Comparison of ENCODE assay signal across 11 mouse cellular contexts in genomic region chr7:29178106-29178505, GRCm38 (mm10). TPM values are rescaled to one million over a fixed set of nuclear protein-coding genes. Genes with fewer than 3 reads are reported as not detected.
DNase-seq lines count a peak whose midpoint lies in the region; ATAC-seq and TF ChIP-seq lines count a peak whose summit lies in the region.
"Had no signal": no experiment of that assay in that cellular context is flagged by ENCODE, and none has a peak within 500 bp of the region (broad histone marks: within the 10 kb centered on the region; RNA-seq: fewer than 3 reads in every experiment).

No protein-coding gene starts in this region.

- H3K9me3 ChIP-seq in forebrain, postnatal 0 days (ENCODE audit: low read length) = no peaks in the 10 kb centered on the region
- H3K9me3 ChIP-seq in forebrain, embryonic 12.5 days = no peaks in the 10 kb centered on the region
- H3K9me3 ChIP-seq in midbrain, embryonic 12.5 days = no peaks in the 10 kb centered on the region
- H3K9me3 ChIP-seq in midbrain, embryonic 16.5 days (replicated peaks; ENCODE audit: control insufficient read depth, low read length, poor library complexity, severe bottlenecking) = no peaks in the 10 kb centered on the region
- H3K9me3 ChIP-seq in hindbrain, postnatal 0 days (ENCODE audit: low read length) = no peaks in the 10 kb centered on the region
- H3K9me3 ChIP-seq: embryonic facial prominence, embryonic 13.5 days; kidney, embryonic 15.5 days; neural tube, embryonic 13.5 days had no signal

- no peak overlapping the region for H3K4me2 ChIP-seq in forebrain, postnatal 0 days (ENCODE audit: low read depth)
- H3K4me2 ChIP-seq in forebrain, embryonic 12.5 days = no peak overlapping the region
- 0 out of 2 replicates have a peak overlapping the region, but pooled peaks have one; percentile 85 for H3K4me2 ChIP-seq in midbrain, embryonic 12.5 days (replicated peaks)
- H3K4me2 ChIP-seq in midbrain, embryonic 16.5 days (ENCODE audit: low read length) = no peak overlapping the region
- H3K4me2 ChIP-seq in hindbrain, postnatal 0 days (ENCODE audit: low read depth, low read length) = no peak overlapping the region

- no peak for DNase-seq in forebrain, postnatal 0 days
- no peak for DNase-seq in hindbrain, postnatal 0 days (ENCODE audit: low spot score)
- DNase-seq in frontal cortex, postnatal 36 days (ENCODE audit: low spot score in 2 of 2) = no peak
- DNase-seq in frontal cortex, postnatal 25 days (ENCODE audit: low spot score in 2 of 2) = no peak

- H3K9ac ChIP-seq in forebrain, postnatal 0 days = no peak overlapping the region
- H3K9ac ChIP-seq in forebrain, embryonic 12.5 days = no peak overlapping the region
- H3K9ac ChIP-seq in midbrain, embryonic 12.5 days (replicated peaks) = no peak overlapping the region
- H3K9ac ChIP-seq in midbrain, embryonic 16.5 days (ENCODE audit: low read depth, low read length) = no peak overlapping the region
- H3K9ac ChIP-seq in hindbrain, postnatal 0 days (replicated peaks; ENCODE audit: low read length) = no peak overlapping the region
- H3K9ac ChIP-seq: embryonic facial prominence, embryonic 13.5 days; kidney, embryonic 15.5 days had no signal

- TF ChIP-seq POLR2A in small intestine, adult 2 months (IDR thresholded peaks at IDR 0.05; ENCODE audit: low read depth, low read length) = no peak

- H3K36me3 ChIP-seq in forebrain, postnatal 0 days (ENCODE audit: insufficient read depth) = peaks cover 35% of the 10 kb centered on the region
- H3K36me3 ChIP-seq in forebrain, embryonic 12.5 days (replicated peaks) = peaks cover 32% of the 10 kb centered on the region
- H3K36me3 ChIP-seq in midbrain, embryonic 12.5 days = peaks cover 38% of the 10 kb centered on the region
- peaks cover 25% of the 10 kb centered on the region for H3K36me3 ChIP-seq in midbrain, embryonic 16.5 days (ENCODE audit: control insufficient read depth, insufficient read depth, low read length)
- peaks cover 32% of the 10 kb centered on the region for H3K36me3 ChIP-seq in hindbrain, postnatal 0 days (ENCODE audit: insufficient read depth, low read length)
- H3K36me3 ChIP-seq in small intestine, adult 2 months (ENCODE audit: control insufficient read depth, insufficient read depth, low read length) = peaks cover 32% of the 10 kb centered on the region

- 0 out of 2 replicates have a peak, but pooled peaks have one; percentile 32 for TF ChIP-seq CTCF in forebrain, postnatal 0 days (IDR thresholded peaks at IDR 0.05; ENCODE audit: low read depth)
- peak; percentile 37; the same call in 1 of the 2 replicates for TF ChIP-seq CTCF in hindbrain, postnatal 0 days (IDR thresholded peaks at IDR 0.05; ENCODE audit: low read depth)
- peak; percentile 24; the same call in 1 of the 2 replicates for TF ChIP-seq CTCF in small intestine, adult 2 months (IDR thresholded peaks at IDR 0.05; ENCODE audit: extremely low read depth, insufficient read length, insufficient replicate concordance, low read depth, low read length)

- 88% methylated on average over 4 of the region's 4 CpGs for WGBS in forebrain, postnatal 0 days
- WGBS in forebrain, embryonic 12.5 days = 83% methylated on average over 4 of the region's 4 CpGs
- WGBS in midbrain, embryonic 12.5 days = 93% methylated on average over 4 of the region's 4 CpGs
- 85% methylated on average over 4 of the region's 4 CpGs for WGBS in midbrain, embryonic 16.5 days
- 85% methylated on average over 4 of the region's 4 CpGs for WGBS in hindbrain, postnatal 0 days
- WGBS in small intestine, adult 2 months = 80% methylated on average over 4 of the region's 4 CpGs

- peaks cover 10% of the 10 kb centered on the region for H3K4me1 ChIP-seq in forebrain, postnatal 0 days (ENCODE audit: insufficient read depth)
- H3K4me1 ChIP-seq in forebrain, embryonic 12.5 days = peaks cover 18% of the 10 kb centered on the region
- H3K4me1 ChIP-seq in midbrain, embryonic 12.5 days = peaks cover 17% of the 10 kb centered on the region
- H3K4me1 ChIP-seq in midbrain, embryonic 16.5 days (ENCODE audit: control insufficient read depth, insufficient read depth, low read length) = peaks cover 17% of the 10 kb centered on the region
- peaks cover 10% of the 10 kb centered on the region for H3K4me1 ChIP-seq in hindbrain, postnatal 0 days (ENCODE audit: insufficient read depth, low read length)
- peaks cover 5% of the 10 kb centered on the region; the same call in 1 of the 2 replicates for H3K4me1 ChIP-seq in small intestine, adult 2 months (ENCODE audit: control insufficient read depth, insufficient read depth, insufficient read length, low read length)

- no peak for ATAC-seq in forebrain, postnatal 0 days
- no peak for ATAC-seq in forebrain, embryonic 12.5 days (ENCODE audit: low FRiP score)
- ATAC-seq in midbrain, embryonic 12.5 days (ENCODE audit: low FRiP score, low read depth) = no peak
- no peak for ATAC-seq in midbrain, embryonic 16.5 days
- ATAC-seq in hindbrain, postnatal 0 days = no peak

- no peak overlapping the region for H3K27ac ChIP-seq in forebrain, postnatal 0 days (ENCODE audit: low read depth, low read length)
- no peak overlapping the region for H3K27ac ChIP-seq in forebrain, embryonic 12.5 days
- no peak overlapping the region for H3K27ac ChIP-seq in midbrain, embryonic 12.5 days (replicated peaks)
- no peak overlapping the region for H3K27ac ChIP-seq in midbrain, embryonic 16.5 days (ENCODE audit: low read length)
- H3K27ac ChIP-seq in hindbrain, postnatal 0 days = no peak overlapping the region
- H3K27ac ChIP-seq in small intestine, adult 2 months (ENCODE audit: insufficient read depth, low read depth, low read length) = no peak overlapping the region
- H3K27ac ChIP-seq: embryonic facial prominence, embryonic 13.5 days; kidney, embryonic 15.5 days; neural tube, embryonic 13.5 days had no signal

- H3K4me3 ChIP-seq in forebrain, postnatal 0 days (ENCODE audit: low read depth, low read length) = no peak overlapping the region
- no peak overlapping the region for H3K4me3 ChIP-seq in forebrain, embryonic 12.5 days (replicated peaks)
- 0 out of 2 replicates have a peak overlapping the region, but pooled peaks have one; percentile 0 for H3K4me3 ChIP-seq in midbrain, embryonic 12.5 days
- H3K4me3 ChIP-seq in midbrain, embryonic 16.5 days (ENCODE audit: low read depth, low read length) = no peak overlapping the region
- H3K4me3 ChIP-seq in hindbrain, postnatal 0 days (ENCODE audit: low read length) = no peak overlapping the region
- no peak overlapping the region for H3K4me3 ChIP-seq in small intestine, adult 2 months (ENCODE audit: low read depth, low read length)

- peaks cover 13% of the 10 kb centered on the region for H3K27me3 ChIP-seq in forebrain, postnatal 0 days (ENCODE audit: insufficient read depth, low read length)
- peaks cover 18% of the 10 kb centered on the region for H3K27me3 ChIP-seq in forebrain, embryonic 12.5 days
- H3K27me3 ChIP-seq in midbrain, embryonic 12.5 days = peaks cover 22% of the 10 kb centered on the region
- peaks cover 16% of the 10 kb centered on the region for H3K27me3 ChIP-seq in midbrain, embryonic 16.5 days (ENCODE audit: control insufficient read depth, insufficient read depth, low read depth, low read length)
- H3K27me3 ChIP-seq in hindbrain, postnatal 0 days (ENCODE audit: insufficient read depth, low read length) = peaks cover 12% of the 10 kb centered on the region; the same call in 1 of the 2 replicates
- no peaks in the 10 kb centered on the region for H3K27me3 ChIP-seq in small intestine, adult 2 months (ENCODE audit: control insufficient read depth, insufficient read depth, low read length)

RNA-seq across cellular contexts. Expression of gene Psmd8, which starts 2.4 kb away (rescaled TPM):
- total RNA-seq in forebrain, postnatal 0 days (2014; rRNA removed) = 245 and 253 TPM in 2 replicates
- 292 and 338 TPM in 2 replicates for polyA plus RNA-seq in forebrain, postnatal 0 days (2015; fragmentation: Nextera tagmentation; extraction: Ambion mirVana)
- 283 and 293 TPM in 2 replicates for polyA plus RNA-seq in forebrain, embryonic 12.5 days (2016; fragmentation: Nextera tagmentation; extraction: Ambion mirVana)
- 291 and 305 TPM in 2 replicates for polyA plus RNA-seq in midbrain, embryonic 12.5 days (2016; fragmentation: Nextera tagmentation; extraction: Ambion mirVana)
- polyA plus RNA-seq in midbrain, embryonic 16.5 days (2015; fragmentation: Nextera tagmentation; extraction: Ambion mirVana) = 287 TPM in 2 replicates
- total RNA-seq in hindbrain, postnatal 0 days (2014; rRNA removed) = 320 and 323 TPM in 2 replicates
- 285 and 286 TPM in 2 replicates for polyA plus RNA-seq in hindbrain, postnatal 0 days (2015; fragmentation: Nextera tagmentation; extraction: Ambion mirVana)
- polyA plus RNA-seq in small intestine, adult 2 months (2012; rRNA removed) = 73.0 and 127 TPM in 2 replicates

RNA-seq across cellular contexts. Expression of gene Spred3, which starts 7.9 kb away (rescaled TPM):
- total RNA-seq in forebrain, postnatal 0 days (2014; rRNA removed) = 19.0 and 29.0 TPM in 2 replicates
- 4.7 and 6.8 TPM in 2 replicates for polyA plus RNA-seq in forebrain, postnatal 0 days (2015; fragmentation: Nextera tagmentation; extraction: Ambion mirVana)
- 7.9 and 8.3 TPM in 2 replicates for polyA plus RNA-seq in forebrain, embryonic 12.5 days (2016; fragmentation: Nextera tagmentation; extraction: Ambion mirVana)
- 6.1 and 6.8 TPM in 2 replicates for polyA plus RNA-seq in midbrain, embryonic 12.5 days (2016; fragmentation: Nextera tagmentation; extraction: Ambion mirVana)
- 10.7 TPM in 2 replicates for polyA plus RNA-seq in midbrain, embryonic 16.5 days (2015; fragmentation: Nextera tagmentation; extraction: Ambion mirVana)
- 27.4 and 30.8 TPM in 2 replicates for total RNA-seq in hindbrain, postnatal 0 days (2014; rRNA removed)
- 11.1 and 11.2 TPM in 2 replicates for polyA plus RNA-seq in hindbrain, postnatal 0 days (2015; fragmentation: Nextera tagmentation; extraction: Ambion mirVana)
- 1.2 and 1.9 TPM in 2 replicates for polyA plus RNA-seq in small intestine, adult 2 months (2012; rRNA removed)

RNA-seq across cellular contexts. Expression of gene Ggn, which starts 8.1 kb away (rescaled TPM):
- total RNA-seq in forebrain, postnatal 0 days (2014; rRNA removed) = 0.67 and 0.77 TPM in 2 replicates
- polyA plus RNA-seq in forebrain, postnatal 0 days (2015; fragmentation: Nextera tagmentation; extraction: Ambion mirVana) = 0.39 and 0.40 TPM in 2 replicates
- polyA plus RNA-seq in forebrain, embryonic 12.5 days (2016; fragmentation: Nextera tagmentation; extraction: Ambion mirVana) = 0.57 and 1.2 TPM in 2 replicates
- polyA plus RNA-seq in midbrain, embryonic 12.5 days (2016; fragmentation: Nextera tagmentation; extraction: Ambion mirVana) = 0.78 and 0.85 TPM in 2 replicates
- 0.54 and 1.1 TPM in 2 replicates for polyA plus RNA-seq in midbrain, embryonic 16.5 days (2015; fragmentation: Nextera tagmentation; extraction: Ambion mirVana)
- 0.73 and 0.75 TPM in 2 replicates for total RNA-seq in hindbrain, postnatal 0 days (2014; rRNA removed)
- 0.41 and 0.74 TPM in 2 replicates for polyA plus RNA-seq in hindbrain, postnatal 0 days (2015; fragmentation: Nextera tagmentation; extraction: Ambion mirVana)
- 0.74 and 0.88 TPM in 2 replicates for polyA plus RNA-seq in small intestine, adult 2 months (2012; rRNA removed)

RNA-seq across cellular contexts. Expression of gene Fam98c, which starts 22.1 kb away (rescaled TPM):
- 15.9 and 23.5 TPM in 2 replicates for total RNA-seq in forebrain, postnatal 0 days (2014; rRNA removed)
- polyA plus RNA-seq in forebrain, postnatal 0 days (2015; fragmentation: Nextera tagmentation; extraction: Ambion mirVana) = 24.7 and 25.3 TPM in 2 replicates
- 16.4 and 17.7 TPM in 2 replicates for polyA plus RNA-seq in forebrain, embryonic 12.5 days (2016; fragmentation: Nextera tagmentation; extraction: Ambion mirVana)
- 17.4 and 20.4 TPM in 2 replicates for polyA plus RNA-seq in midbrain, embryonic 12.5 days (2016; fragmentation: Nextera tagmentation; extraction: Ambion mirVana)
- 23.7 and 28.3 TPM in 2 replicates for polyA plus RNA-seq in midbrain, embryonic 16.5 days (2015; fragmentation: Nextera tagmentation; extraction: Ambion mirVana)
- 48.7 and 67.4 TPM in 2 replicates for total RNA-seq in hindbrain, postnatal 0 days (2014; rRNA removed)
- 51.8 and 54.3 TPM in 2 replicates for polyA plus RNA-seq in hindbrain, postnatal 0 days (2015; fragmentation: Nextera tagmentation; extraction: Ambion mirVana)
- polyA plus RNA-seq in small intestine, adult 2 months (2012; rRNA removed) = 72.6 and 216 TPM in 2 replicates

RNA-seq across cellular contexts. Expression of gene Catsperg1, which starts 35.7 kb away (rescaled TPM):
- total RNA-seq in forebrain, postnatal 0 days (2014; rRNA removed) = 2.5 and 3.5 TPM in 2 replicates
- 0.75 and 2.3 TPM in 2 replicates for polyA plus RNA-seq in forebrain, postnatal 0 days (2015; fragmentation: Nextera tagmentation; extraction: Ambion mirVana)
- 0.78 and 0.87 TPM in 2 replicates for polyA plus RNA-seq in forebrain, embryonic 12.5 days (2016; fragmentation: Nextera tagmentation; extraction: Ambion mirVana)
- 0.82 and 0.96 TPM in 2 replicates for polyA plus RNA-seq in midbrain, embryonic 12.5 days (2016; fragmentation: Nextera tagmentation; extraction: Ambion mirVana)
- polyA plus RNA-seq in midbrain, embryonic 16.5 days (2015; fragmentation: Nextera tagmentation; extraction: Ambion mirVana) = 3.8 and 5.8 TPM in 2 replicates
- total RNA-seq in hindbrain, postnatal 0 days (2014; rRNA removed) = 1.8 and 2.4 TPM in 2 replicates
- polyA plus RNA-seq in hindbrain, postnatal 0 days (2015; fragmentation: Nextera tagmentation; extraction: Ambion mirVana) = 0.95 and 1.9 TPM in 2 replicates
- polyA plus RNA-seq in small intestine, adult 2 months (2012; rRNA removed) = 0.32 and 0.53 TPM in 2 replicates
